Mouse (Mus musculus): ENCODE measurements around the gene Nkapl.

The Nkapl gene

DNA sequence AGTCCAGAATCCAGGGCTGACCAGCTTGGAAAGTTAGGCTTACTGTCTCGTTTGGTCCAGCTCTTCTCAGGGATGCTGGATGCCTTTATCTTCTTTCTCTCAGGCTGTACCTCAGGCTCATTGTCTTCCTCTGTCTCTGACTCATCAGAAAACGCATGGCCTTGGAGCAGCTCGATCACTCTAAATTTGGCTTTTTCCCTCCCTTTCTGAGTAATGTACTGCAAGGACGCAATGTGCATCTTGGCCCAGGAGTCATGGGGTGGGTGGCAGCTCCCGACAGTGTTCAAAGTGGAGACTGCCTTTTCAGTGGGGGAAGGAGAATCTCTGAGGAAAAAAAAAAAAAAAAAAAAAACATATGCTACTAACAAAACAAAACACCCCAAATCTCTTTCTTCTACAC is 45.0 kb downstream of the Nkapl start:
- DNase-seq: no peak

DNA sequence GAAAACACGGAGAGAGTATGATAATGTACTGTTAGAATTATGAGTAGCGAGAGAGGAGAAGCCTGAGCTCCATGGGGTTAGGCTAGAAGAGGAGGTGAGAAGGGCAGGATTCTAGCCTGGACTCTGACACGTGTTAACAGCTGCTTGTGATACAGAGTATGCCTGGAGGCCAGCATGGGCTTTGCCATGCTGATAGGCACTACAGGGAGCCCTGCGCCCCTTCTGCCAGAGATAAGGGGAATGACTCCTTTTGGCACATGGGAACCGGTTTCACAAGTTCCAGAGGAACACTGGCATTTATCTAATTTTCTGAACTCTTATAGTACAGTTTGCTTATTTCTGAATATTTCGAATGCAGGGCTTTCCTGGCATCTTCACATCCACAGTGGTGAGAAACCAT is 49.4 kb downstream of the Nkapl start:
- no peak for DNase-seq

DNA sequence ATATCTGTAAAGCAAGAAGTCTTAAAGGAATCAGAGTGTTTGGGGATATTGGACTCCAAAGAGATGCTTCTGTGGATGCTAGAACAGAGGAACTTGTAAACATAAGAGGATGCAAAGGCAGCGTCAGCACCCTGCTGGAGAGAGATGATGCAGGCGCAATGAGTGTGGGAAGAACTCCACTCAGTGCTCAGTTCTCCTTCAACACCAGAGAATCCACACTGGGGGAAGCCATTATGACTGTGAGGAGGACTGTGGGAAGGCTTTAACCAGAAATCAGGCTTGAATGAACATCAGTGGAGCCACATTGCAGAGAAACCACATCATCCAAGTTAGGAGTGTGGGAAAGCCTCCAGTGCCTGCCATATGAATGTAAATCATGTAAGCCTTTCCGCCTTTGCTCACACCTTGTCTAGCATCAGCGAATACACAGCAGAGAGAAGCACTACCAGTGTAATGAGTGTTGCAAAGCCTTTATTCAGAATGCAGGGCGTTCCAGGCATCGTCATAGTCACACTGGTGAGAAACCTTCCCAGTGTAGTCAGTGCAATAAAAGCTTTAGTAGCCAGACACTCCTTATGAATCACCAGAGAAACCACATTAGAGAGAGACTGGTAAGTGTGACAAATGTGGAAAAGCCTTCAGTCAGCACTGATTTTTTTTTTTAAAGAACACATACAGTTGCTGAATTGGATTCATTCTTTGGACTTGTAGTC is 50.9 kb downstream of the Nkapl start:
- no peak for DNase-seq
